Mouse (Mus musculus) CD4-positive, CD25-positive, alpha-beta regulatory T cell, adult 2 months (primary cell): ENCODE measurements around the gene Kif11.
A peak's percentile ranks its signal among the peaks of the same experiment; 100 is the strongest.

Source experiments
- DNase-seq: peaks from one replicate; pipeline ENCODE4 v3.0.0-alpha.2; 2012; ENCODE audit warnings: low read depth, low spot score

The Kif11 gene

GRCm38 (mm10) chr19:37375755-37376615 is at the start of gene Kif11:
Gene Kif11 (plus strand): TSS chr19:37376403.
- DNase-seq: peak; percentile 97

DNA sequence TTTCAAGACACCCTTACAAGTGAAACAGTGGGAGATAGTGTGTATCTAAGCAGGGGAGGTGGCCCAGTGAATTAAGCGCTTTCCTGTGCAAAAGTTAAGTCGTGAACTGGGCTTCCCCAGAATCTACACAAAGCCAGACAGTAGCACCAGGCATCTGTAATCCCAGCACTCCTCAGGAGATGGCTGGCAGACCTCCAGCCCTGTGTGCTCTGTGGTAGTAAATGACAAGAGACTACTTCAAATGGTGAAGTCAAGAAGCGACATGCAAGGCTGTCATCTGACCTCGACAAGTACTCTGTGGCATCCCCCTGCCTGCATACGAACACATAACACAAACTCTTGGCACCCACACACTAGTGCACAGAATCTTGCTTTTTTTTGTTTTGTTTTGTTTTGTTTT is 49.0 kb upstream of the Kif11 start:
- no peak for DNase-seq

DNA sequence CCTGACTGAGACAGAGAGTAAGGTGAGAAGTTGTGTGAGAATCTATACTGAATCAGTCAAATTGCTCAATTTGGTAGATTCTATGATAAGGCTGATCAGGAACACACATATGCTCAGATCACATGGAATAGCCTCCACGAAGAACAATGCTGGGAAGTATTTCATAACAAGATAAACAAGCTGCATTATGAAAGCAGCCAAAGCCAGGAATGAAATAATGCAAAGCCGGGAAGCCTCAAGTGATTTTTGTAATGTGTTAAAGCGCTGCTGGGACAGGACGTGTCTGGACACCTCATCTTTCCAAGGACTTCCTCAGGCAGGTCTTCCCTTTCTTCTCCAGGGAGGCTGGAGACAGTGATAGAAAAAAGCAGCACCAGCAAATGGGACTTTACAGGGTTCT is 43.5 kb upstream of the Kif11 start:
- DNase-seq: no peak

- peak; percentile 42 for DNase-seq
These were observed 42.8 kb upstream of the Kif11 start for GRCm38 (mm10) chr19:37333357-37333756.

GRCm38 (mm10) chr19:37335392-37335791 is 40.8 kb upstream of the Kif11 start:
- DNase-seq: no peak

DNA sequence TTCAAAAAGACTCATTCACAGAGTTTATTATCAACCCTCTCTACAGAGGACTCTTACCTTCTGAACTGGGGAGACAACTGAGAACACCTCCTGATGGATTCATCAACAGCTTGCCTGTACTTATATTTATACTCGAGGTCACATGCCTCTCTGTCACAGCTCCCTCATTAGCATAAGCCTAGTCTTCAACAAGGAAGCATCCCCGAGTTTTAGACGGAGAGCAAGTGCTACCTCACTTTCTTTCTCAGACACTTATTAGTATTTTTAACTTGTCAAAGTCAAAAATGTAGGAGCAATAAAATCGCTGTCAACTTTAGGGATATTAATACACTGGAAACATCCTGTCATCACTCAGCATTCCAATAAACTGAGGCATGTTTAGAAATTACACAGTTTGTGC is 38.5 kb upstream of the Kif11 start, which contains the start of gene Ide:
TSS of gene Ide (minus strand) at position 101 of the 400 bp plus-strand sequence.
- DNase-seq: no peak

- no peak for DNase-seq
These were observed 35.7 kb upstream of the Kif11 start for GRCm38 (mm10) chr19:37340495-37340894.

DNA sequence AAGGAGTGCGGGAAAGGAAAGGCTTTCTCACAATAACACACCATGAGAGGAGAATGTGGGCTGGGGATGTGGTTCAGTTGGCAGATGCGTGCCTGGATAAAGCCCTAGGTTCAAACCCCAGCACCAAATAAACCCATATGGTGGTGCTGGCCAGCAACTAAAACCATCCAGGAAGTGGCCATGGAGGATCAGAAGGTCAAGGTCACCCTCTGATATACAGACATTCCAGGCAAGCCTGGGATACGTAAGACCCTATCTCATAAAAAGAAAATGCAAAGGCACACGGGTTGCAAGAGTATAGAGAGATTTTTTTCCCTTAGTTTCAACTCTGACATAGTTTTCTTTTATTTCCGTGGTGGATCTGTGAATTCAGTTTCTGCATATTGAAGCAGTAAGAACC is 35.3 kb upstream of the Kif11 start:
- no peak for DNase-seq

- DNase-seq: no peak
These were observed 32.3 kb upstream of the Kif11 start for GRCm38 (mm10) chr19:37343899-37344298.

GRCm38 (mm10) chr19:37346258-37346657 is 29.9 kb upstream of the Kif11 start:
- DNase-seq: no peak

DNA sequence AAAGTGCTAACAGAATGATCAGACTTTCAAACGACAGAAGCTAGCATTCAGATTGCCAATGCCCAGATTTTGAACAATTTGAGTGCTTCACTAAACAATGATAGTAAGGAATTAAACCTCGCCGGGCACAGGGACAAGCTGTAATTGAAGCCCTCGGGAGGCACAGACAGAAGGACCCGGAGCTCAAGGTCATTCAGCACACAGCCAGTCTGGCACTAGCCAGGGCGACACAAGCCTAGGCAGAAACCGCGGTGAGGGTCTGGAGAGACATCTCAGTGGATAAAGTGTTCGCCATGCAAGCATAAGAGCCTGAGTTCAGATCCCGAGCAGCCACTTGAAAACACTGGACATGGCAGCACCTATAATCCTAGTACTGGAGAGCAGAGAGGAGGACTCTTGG is 27.9 kb upstream of the Kif11 start:
- no peak for DNase-seq

GRCm38 (mm10) chr19:37348952-37349351 is 27.3 kb upstream of the Kif11 start:
- no peak for DNase-seq

- no peak for DNase-seq
These were observed 23.4 kb upstream of the Kif11 start for GRCm38 (mm10) chr19:37352756-37353155.

DNA sequence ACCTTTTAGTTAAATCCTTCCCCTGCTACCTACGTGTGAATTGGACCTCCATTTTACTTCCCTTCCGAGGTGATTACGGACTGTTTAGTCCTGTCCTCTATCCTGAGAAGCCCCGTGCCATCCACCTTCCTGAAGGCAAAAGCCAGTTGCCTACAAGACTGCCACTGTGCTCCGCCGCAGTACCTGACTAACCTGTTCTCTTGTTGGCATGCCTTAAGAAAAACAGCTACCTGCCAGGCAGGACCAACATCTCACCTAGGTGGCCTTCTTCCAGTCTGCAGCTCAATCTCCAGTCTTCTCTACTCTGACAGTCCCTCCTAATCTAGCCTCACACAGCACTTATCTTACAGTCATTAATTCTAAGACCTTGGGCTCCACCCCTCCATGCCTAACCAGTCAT is 22.9 kb upstream of the Kif11 start:
- no peak for DNase-seq

- no peak for DNase-seq
These were observed 16.2 kb upstream of the Kif11 start for GRCm38 (mm10) chr19:37360044-37360443.

- no peak for DNase-seq
These were observed 13.7 kb upstream of the Kif11 start for GRCm38 (mm10) chr19:37362545-37362944.

- DNase-seq: no peak
These were observed 12.9 kb upstream of the Kif11 start for GRCm38 (mm10) chr19:37363128-37363939.

DNA sequence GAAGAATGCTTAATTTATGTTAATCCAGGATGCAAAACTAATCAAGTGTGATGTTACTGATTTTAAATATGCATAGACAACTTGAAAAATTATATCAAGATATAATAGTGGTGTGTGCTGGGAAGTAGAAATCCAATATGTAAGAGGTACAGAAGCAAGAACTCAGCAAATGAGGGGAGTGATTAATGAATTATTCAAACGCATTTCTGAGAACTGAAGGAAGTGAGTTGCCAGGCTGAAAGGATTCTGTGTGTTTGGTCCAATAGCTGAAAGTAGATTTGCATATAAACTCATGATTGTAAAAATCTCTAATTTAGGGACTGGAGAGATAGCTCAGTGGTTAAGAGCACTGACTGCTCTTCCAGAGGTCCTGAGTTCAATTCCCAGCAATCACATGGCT is 7.2 kb upstream of the Kif11 start:
- DNase-seq: no peak

GRCm38 (mm10) chr19:37369921-37370320 is 6.3 kb upstream of the Kif11 start:
- DNase-seq: no peak

- DNase-seq: peak; percentile 31
These were observed 5.8 kb upstream of the Kif11 start for GRCm38 (mm10) chr19:37370356-37370755.

- peak; percentile 48 for DNase-seq
These were observed 1.1 kb upstream of the Kif11 start for GRCm38 (mm10) chr19:37374941-37375754.

- no peak for DNase-seq
These were observed 638 bp downstream of the Kif11 start for GRCm38 (mm10) chr19:37376841-37377240.
